Mouse (Mus musculus) forebrain, embryonic 15.5 days (tissue): ENCODE measurements around the gene Mfsd14b. TPM values are rescaled to one million over a fixed set of nuclear protein-coding genes. Genes with fewer than 3 reads are reported as not detected.

Source experiments
- ATAC-seq: fragments of 200-750 bp; cut with Nextera tagmentation; replicated peaks from 2 replicates; pipeline ENCODE4 v1.8.0; 2017; ENCODE audit warnings: mild to moderate bottlenecking, moderate TSS enrichment, moderate library complexity
- H3K27ac ChIP-seq: fragments of 300-500 bp; sonication (generic); replicated peaks from 2 replicates; pipeline ENCODE4 v1.5.1; 2015; ENCODE audit warnings: mild to moderate bottlenecking, inconsistent platforms
- H3K27me3 ChIP-seq: fragments of 300-500 bp; sonication (generic); 2 replicates; pipeline ENCODE4 v1.6.1; 2015; ENCODE audit warnings: inconsistent platforms
- H3K36me3 ChIP-seq: fragments of 300-500 bp; sonication (generic); 2 replicates; pipeline ENCODE4 v1.6.1; 2015; ENCODE audit warnings: mild to moderate bottlenecking, inconsistent platforms
- H3K4me1 ChIP-seq: fragments of 300-500 bp; sonication (generic); 2 replicates; pipeline ENCODE4 v1.6.1; 2015; ENCODE audit warnings: inconsistent platforms
- H3K4me2 ChIP-seq: fragments of 300-500 bp; sonication (generic); replicated peaks from 2 replicates; pipeline ENCODE4 v1.6.1; 2015; ENCODE audit warnings: mild to moderate bottlenecking, inconsistent platforms
- H3K4me3 ChIP-seq: fragments of 300-500 bp; sonication (generic); 2 replicates; pipeline ENCODE4 v1.5.1; 2015; ENCODE audit warnings: mild to moderate bottlenecking, inconsistent platforms
- H3K9ac ChIP-seq: fragments of 300-500 bp; sonication (generic); replicated peaks from 2 replicates; pipeline ENCODE4 v1.6.1; 2015; ENCODE audit warnings: mild to moderate bottlenecking, inconsistent platforms
- H3K9me3 ChIP-seq: fragments of 300-500 bp; sonication (generic); 2 replicates; pipeline ENCODE4 v1.6.1; 2016; ENCODE audit warnings: inconsistent platforms
- WGBS: fragments of 180-500 bp; shearing (Covaris S2); methylation state at CpG from one replicate; pipeline ENCODE4 v1.1.7; 2015; ENCODE audit warnings: mixed read lengths; 5-methylcytosine and 5-hydroxymethylcytosine counted together
- polyA plus RNA-seq: library from polyadenylated mRNA; unstranded; fragments of >200 nt; fragmentation: Nextera tagmentation; extraction: Ambion mirVana; gene quantifications from 2 replicates; pipeline ENCODE4 v1.2.1, GENCODE M21; 2015

Gene Mfsd14b
- polyA plus RNA-seq, result 34.8 and 36.3 TPM in 2 replicates

GRCm38 (mm10) chr13:65112459-65113110 lies at the start of gene Mfsd14b:
Gene Mfsd14b, minus strand, starts transcription at chr13:65112975.
- no peaks in the 10 kb centered on the region for H3K9me3 ChIP-seq

GRCm38 (mm10) chr13:65149940-65150339 lies 37.2 kb upstream of the Mfsd14b start, which contains the start of gene Olfr466:
Gene Olfr466, plus strand, starts transcription at chr13:65150240.
- no peaks in the 10 kb centered on the region for H3K4me1 ChIP-seq
- H3K9ac ChIP-seq, result no peak within 1 kb of the TSS
- 83% methylated on average over 1 of the region's 1 CpGs for WGBS
- no peak within 1 kb of the TSS for H3K4me3 ChIP-seq
- no peaks in the 10 kb centered on the region for H3K27me3 ChIP-seq
- no peaks in the 10 kb centered on the region for H3K9me3 ChIP-seq
- no peak for ATAC-seq
- no peak within 1 kb of the TSS for H3K27ac ChIP-seq
- no peaks in the 10 kb centered on the region for H3K36me3 ChIP-seq
- H3K4me2 ChIP-seq, result no peak within 1 kb of the TSS

More at GRCm38 (mm10) chr13:65112459-65113110, at the start of gene Mfsd14b:
- Histone ChIP-seq H3K4me2 (peak within 1 kb of the TSS; percentile 55), H3K36me3 (no peaks in the 10 kb centered on the region), H3K27ac (peak within 1 kb of the TSS; percentile 73), H3K4me3 (peak within 1 kb of the TSS; percentile 60), H3K4me1 (peaks cover 17% of the 10 kb centered on the region), H3K9ac (peak within 1 kb of the TSS; percentile 73), H3K27me3 (no peaks in the 10 kb centered on the region)
- peak; percentile 99 for ATAC-seq
- WGBS, result under 1% methylated on average over 60 of the region's 60 CpGs

GRCm38 (mm10) chr13:65137789-65138188 lies 25.0 kb upstream of the Mfsd14b start, which contains the start of gene Olfr465-ps1:
Gene Olfr465-ps1, plus strand, starts transcription at chr13:65138089.
- Histone ChIP-seq H3K4me3 (no peak within 1 kb of the TSS), H3K4me2 (no peak within 1 kb of the TSS), H3K27ac (no peak within 1 kb of the TSS), H3K36me3 (no peaks in the 10 kb centered on the region), H3K27me3 (no peaks in the 10 kb centered on the region), H3K9ac (no peak within 1 kb of the TSS), H3K4me1 (no peaks in the 10 kb centered on the region), H3K9me3 (no peaks in the 10 kb centered on the region)
- no peak for ATAC-seq
- 89% methylated on average over 4 of the region's 4 CpGs for WGBS

GRCm38 (mm10) chr13:65127063-65127847 lies 14.5 kb upstream of the Mfsd14b start:
- Histone ChIP-seq H3K4me2 (no peak overlapping the region), H3K9me3 (no peaks in the 10 kb centered on the region), H3K27ac (no peak overlapping the region), H3K4me1 (no peaks in the 10 kb centered on the region), H3K4me3 (no peak overlapping the region), H3K36me3 (no peaks in the 10 kb centered on the region), H3K9ac (no peak overlapping the region), H3K27me3 (no peaks in the 10 kb centered on the region)
- no peak for ATAC-seq
- WGBS, result 76% methylated on average over 3 of the region's 3 CpGs

- Histone ChIP-seq H3K4me3 (no peak overlapping the region), H3K27me3 (no peaks in the 10 kb centered on the region), H3K4me1 (no peaks in the 10 kb centered on the region), H3K36me3 (no peaks in the 10 kb centered on the region), H3K9ac (no peak overlapping the region), H3K4me2 (no peak overlapping the region), H3K9me3 (no peaks in the 10 kb centered on the region), H3K27ac (no peak overlapping the region)
- ATAC-seq, result no peak
- WGBS, result 78% methylated on average over 1 of the region's 1 CpGs
Measured at GRCm38 (mm10) chr13:65122111-65122510, 9.3 kb upstream of the Mfsd14b start.

GRCm38 (mm10) chr13:65120984-65121383 lies 8.2 kb upstream of the Mfsd14b start:
- WGBS, result 69% methylated on average over 3 of the region's 3 CpGs

GRCm38 (mm10) chr13:65113239-65113638 lies 464 bp upstream of the Mfsd14b start:
- H3K9me3 ChIP-seq, result no peaks in the 10 kb centered on the region
- no peaks in the 10 kb centered on the region for H3K36me3 ChIP-seq
- peak overlapping the region; percentile 55 for H3K4me2 ChIP-seq
- H3K27me3 ChIP-seq, result no peaks in the 10 kb centered on the region
- peak; percentile 71 for ATAC-seq
- H3K27ac ChIP-seq, result peak overlapping the region; percentile 73
- WGBS, result 63% methylated on average over 3 of the region's 3 CpGs
- H3K4me1 ChIP-seq, result peaks cover 17% of the 10 kb centered on the region
- peak overlapping the region; percentile 60 for H3K4me3 ChIP-seq
- peak overlapping the region; percentile 73 for H3K9ac ChIP-seq

More at GRCm38 (mm10) chr13:65120984-65121383, 8.2 kb upstream of the Mfsd14b start:
- H3K36me3 ChIP-seq, result no peaks in the 10 kb centered on the region
- H3K4me1 ChIP-seq, result no peaks in the 10 kb centered on the region
- H3K4me3 ChIP-seq, result no peak overlapping the region
- no peak overlapping the region for H3K4me2 ChIP-seq
- H3K9me3 ChIP-seq, result no peaks in the 10 kb centered on the region
- H3K27ac ChIP-seq, result no peak overlapping the region
- H3K27me3 ChIP-seq, result no peaks in the 10 kb centered on the region
- H3K9ac ChIP-seq, result no peak overlapping the region
- ATAC-seq, result no peak

GRCm38 (mm10) chr13:65111961-65112360 lies 814 bp downstream of the Mfsd14b start:
- Histone ChIP-seq H3K4me1 (peaks cover 17% of the 10 kb centered on the region), H3K9ac (peak overlapping the region; percentile 73), H3K9me3 (no peaks in the 10 kb centered on the region), H3K36me3 (no peaks in the 10 kb centered on the region), H3K4me2 (peak overlapping the region; percentile 55), H3K4me3 (peak overlapping the region; percentile 60), H3K27me3 (no peaks in the 10 kb centered on the region), H3K27ac (peak overlapping the region; percentile 73)
- no peak for ATAC-seq
- 1% methylated on average over 5 of the region's 5 CpGs for WGBS

- H3K4me2 ChIP-seq, result no peak overlapping the region
- 100% methylated on average over 3 of the region's 3 CpGs for WGBS
- no peak for ATAC-seq
- H3K9me3 ChIP-seq, result peaks cover 37% of the 10 kb centered on the region
- no peaks in the 10 kb centered on the region for H3K4me1 ChIP-seq
- peaks cover 6% of the 10 kb centered on the region; the same call in 1 of the 2 replicates for H3K36me3 ChIP-seq
- H3K9ac ChIP-seq, result no peak overlapping the region
- H3K4me3 ChIP-seq, result no peak overlapping the region
- H3K27ac ChIP-seq, result no peak overlapping the region
- H3K27me3 ChIP-seq, result no peaks in the 10 kb centered on the region
Measured at GRCm38 (mm10) chr13:65101232-65101631, 11.5 kb downstream of the Mfsd14b start.

GRCm38 (mm10) chr13:65100678-65101077 lies 12.1 kb downstream of the Mfsd14b start:
- Histone ChIP-seq H3K27ac (no peak overlapping the region), H3K36me3 (peaks cover 6% of the 10 kb centered on the region; the same call in 1 of the 2 replicates), H3K9me3 (peaks cover 33% of the 10 kb centered on the region), H3K4me3 (no peak overlapping the region), H3K27me3 (no peaks in the 10 kb centered on the region), H3K4me1 (no peaks in the 10 kb centered on the region), H3K9ac (no peak overlapping the region), H3K4me2 (no peak overlapping the region)
- WGBS, result 96% methylated on average over 9 of the region's 9 CpGs
- no peak for ATAC-seq

GRCm38 (mm10) chr13:65097018-65097417 lies 15.8 kb downstream of the Mfsd14b start:
- ATAC-seq, result no peak
- peaks cover 10% of the 10 kb centered on the region for H3K9me3 ChIP-seq

GRCm38 (mm10) chr13:65095923-65096322 lies 16.9 kb downstream of the Mfsd14b start:
- Histone ChIP-seq H3K9me3 (peaks cover 7% of the 10 kb centered on the region), H3K27ac (no peak overlapping the region), H3K27me3 (no peaks in the 10 kb centered on the region), H3K4me2 (no peak overlapping the region), H3K36me3 (peaks cover 26% of the 10 kb centered on the region; the same call in 1 of the 2 replicates), H3K4me3 (no peak overlapping the region), H3K4me1 (no peaks in the 10 kb centered on the region), H3K9ac (no peak overlapping the region)
- 91% methylated on average over 4 of the region's 4 CpGs for WGBS
- ATAC-seq, result no peak

More at GRCm38 (mm10) chr13:65097018-65097417, 15.8 kb downstream of the Mfsd14b start:
- H3K9ac ChIP-seq, result no peak overlapping the region
- H3K27ac ChIP-seq, result no peak overlapping the region
- H3K27me3 ChIP-seq, result no peaks in the 10 kb centered on the region
- no peak overlapping the region for H3K4me2 ChIP-seq
- no peaks in the 10 kb centered on the region for H3K4me1 ChIP-seq
- H3K36me3 ChIP-seq, result peaks cover 21% of the 10 kb centered on the region; the same call in 1 of the 2 replicates
- no peak overlapping the region for H3K4me3 ChIP-seq
